Mouse (Mus musculus) small intestine, adult 2 months (tissue): ENCODE results near the gene Washc4.

Experiments
- CTCF ChIP-seq: fragments of 200-500 bp; IDR thresholded peaks from 2 replicates; pipeline ENCODE4 v1.5.1; 2012; ENCODE audit warnings: low read depth, mild to moderate bottlenecking, control low read depth, inconsistent platforms, low read length, moderate library complexity, mixed read lengths; ENCODE audit not compliant: insufficient replicate concordance, insufficient read length; ENCODE audit errors: extremely low read depth
- POLR2A ChIP-seq: fragments of 200-500 bp; IDR thresholded peaks from 2 replicates; pipeline ENCODE4 v1.6.1; 2012; ENCODE audit warnings: low read depth, mild to moderate bottlenecking, control low read depth, inconsistent platforms, low read length, moderate library complexity

GRCm38 (mm10) chr10:83612648-83613215, 69.2 kb downstream of the Washc4 start:
- TF ChIP-seq POLR2A (no peak), CTCF (no peak)
